Mouse (Mus musculus): ENCODE data around the gene Lypla2. TPM values are rescaled to one million over a fixed set of nuclear protein-coding genes. Genes with fewer than 3 reads are reported as not detected.

Gene Lypla2
- polyA plus RNA-seq, 1 experiment from 2014 or later = 115 TPM

- Histone ChIP-seq H3K27ac (ENCODE audit: low read length) (no peak overlapping the region), H3K36me3 (ENCODE audit: insufficient read depth, low read length) (peaks cover 33% of the 10 kb centered on the region), H3K9ac (replicated peaks; ENCODE audit: low read depth) (no peak overlapping the region), H3K9me3 (ENCODE audit: low read length) (no peaks in the 10 kb centered on the region), H3K4me3 (ENCODE audit: low read depth, low read length) (no peak overlapping the region), H3K4me1 (ENCODE audit: insufficient read depth, low read depth, low read length) (peaks cover under 1% of the 10 kb centered on the region; the same call in 1 of the 2 replicates), H3K27me3 (replicated peaks; ENCODE audit: insufficient read depth, low read length) (no peaks in the 10 kb centered on the region), H3K4me2 (replicated peaks; ENCODE audit: low read depth, low read length) (no peak overlapping the region)
- DNase-seq (ENCODE audit: low spot score) = no peak
- 80% methylated on average over 3 of the region's 3 CpGs for WGBS
- ATAC-seq = no peak
- TF ChIP-seq CTCF (IDR thresholded peaks at IDR 0.05) = no peak
- no peak for TF ChIP-seq EP300 (IDR thresholded peaks at IDR 0.05)
Observed at GRCm38 (mm10) chr4:135953179-135953578, 19.2 kb downstream of the Lypla2 start.

GRCm38 (mm10) chr4:135951505-135951904, 20.9 kb downstream of the Lypla2 start:
- Histone ChIP-seq H3K4me1 (ENCODE audit: insufficient read depth, low read depth, low read length) (peaks cover 6% of the 10 kb centered on the region; the same call in 1 of the 2 replicates), H3K4me3 (ENCODE audit: low read depth, low read length) (no peak overlapping the region), H3K36me3 (ENCODE audit: insufficient read depth, low read length) (peaks cover 27% of the 10 kb centered on the region), H3K9ac (replicated peaks; ENCODE audit: low read depth) (no peak overlapping the region), H3K27me3 (replicated peaks; ENCODE audit: insufficient read depth, low read length) (no peaks in the 10 kb centered on the region), H3K9me3 (ENCODE audit: low read length) (no peaks in the 10 kb centered on the region), H3K4me2 (replicated peaks; ENCODE audit: low read depth, low read length) (no peak overlapping the region), H3K27ac (ENCODE audit: low read length) (no peak overlapping the region)
- DNase-seq (ENCODE audit: low spot score) (no peak), ATAC-seq (no peak)
- TF ChIP-seq EP300 (IDR thresholded peaks at IDR 0.05) (no peak), CTCF (IDR thresholded peaks at IDR 0.05) (peak; percentile 43)
- 91% methylated on average over 3 of the region's 3 CpGs for WGBS

- H3K4me3 ChIP-seq (ENCODE audit: low read depth, low read length) = no peak overlapping the region
- 56% methylated on average over 6 of the region's 6 CpGs for WGBS
- no peaks in the 10 kb centered on the region for H3K27me3 ChIP-seq (replicated peaks; ENCODE audit: insufficient read depth, low read length)
- H3K4me1 ChIP-seq (ENCODE audit: insufficient read depth, low read depth, low read length) = peaks cover 14% of the 10 kb centered on the region; the same call in 1 of the 2 replicates
- H3K27ac ChIP-seq (ENCODE audit: low read length) = no peak overlapping the region
- ATAC-seq (no peak), DNase-seq (ENCODE audit: low spot score) (no peak)
- no peak overlapping the region for H3K4me2 ChIP-seq (replicated peaks; ENCODE audit: low read depth, low read length)
- H3K9me3 ChIP-seq (ENCODE audit: low read length) = no peaks in the 10 kb centered on the region
- H3K36me3 ChIP-seq (ENCODE audit: insufficient read depth, low read length) = peaks cover 19% of the 10 kb centered on the region
- TF ChIP-seq CTCF (IDR thresholded peaks at IDR 0.05) (no peak), EP300 (IDR thresholded peaks at IDR 0.05) (no peak)
- H3K9ac ChIP-seq (replicated peaks; ENCODE audit: low read depth) = no peak overlapping the region
Observed at GRCm38 (mm10) chr4:135950365-135950764, 22.1 kb downstream of the Lypla2 start.

GRCm38 (mm10) chr4:135949911-135950310, 22.5 kb downstream of the Lypla2 start:
- Histone ChIP-seq H3K9me3 (ENCODE audit: low read length) (no peaks in the 10 kb centered on the region), H3K4me2 (replicated peaks; ENCODE audit: low read depth, low read length) (no peak overlapping the region), H3K27ac (ENCODE audit: low read length) (no peak overlapping the region), H3K4me3 (ENCODE audit: low read depth, low read length) (no peak overlapping the region), H3K27me3 (replicated peaks; ENCODE audit: insufficient read depth, low read length) (no peaks in the 10 kb centered on the region), H3K9ac (replicated peaks; ENCODE audit: low read depth) (no peak overlapping the region), H3K4me1 (ENCODE audit: insufficient read depth, low read depth, low read length) (peaks cover 14% of the 10 kb centered on the region; the same call in 1 of the 2 replicates), H3K36me3 (ENCODE audit: insufficient read depth, low read length) (peaks cover 18% of the 10 kb centered on the region; the same call in 1 of the 2 replicates)
- DNase-seq (ENCODE audit: low spot score) (peak; percentile 28), ATAC-seq (peak; percentile 14; the same call in 1 of the 2 replicates)
- WGBS = 48% methylated on average over 6 of the region's 6 CpGs
- TF ChIP-seq EP300 (IDR thresholded peaks at IDR 0.05) = no peak
- no peak for TF ChIP-seq CTCF (IDR thresholded peaks at IDR 0.05)

GRCm38 (mm10) chr4:135949475-135949874, 23.0 kb downstream of the Lypla2 start:
- TF ChIP-seq CTCF (IDR thresholded peaks at IDR 0.05) (no peak), EP300 (IDR thresholded peaks at IDR 0.05) (no peak)
- H3K36me3 ChIP-seq (ENCODE audit: insufficient read depth, low read length) = peaks cover 18% of the 10 kb centered on the region; the same call in 1 of the 2 replicates
- no peak overlapping the region for H3K27ac ChIP-seq (ENCODE audit: low read length)
- H3K4me1 ChIP-seq (ENCODE audit: insufficient read depth, low read depth, low read length) = peaks cover 14% of the 10 kb centered on the region; the same call in 1 of the 2 replicates
- H3K9me3 ChIP-seq (ENCODE audit: low read length) = no peaks in the 10 kb centered on the region
- H3K9ac ChIP-seq (replicated peaks; ENCODE audit: low read depth) = no peak overlapping the region
- no peak overlapping the region for H3K4me2 ChIP-seq (replicated peaks; ENCODE audit: low read depth, low read length)
- H3K27me3 ChIP-seq (replicated peaks; ENCODE audit: insufficient read depth, low read length) = no peaks in the 10 kb centered on the region
- DNase-seq (ENCODE audit: low spot score) = peak; percentile 33
- ATAC-seq = peak; percentile 14; the same call in 1 of the 2 replicates
- 61% methylated on average over 10 of the region's 10 CpGs for WGBS
- no peak overlapping the region for H3K4me3 ChIP-seq (ENCODE audit: low read depth, low read length)

- DNase-seq (ENCODE audit: low spot score) (no peak), ATAC-seq (no peak)
- H3K36me3 ChIP-seq (ENCODE audit: insufficient read depth, low read length) = peaks cover 16% of the 10 kb centered on the region; the same call in 1 of the 2 replicates
- no peaks in the 10 kb centered on the region for H3K27me3 ChIP-seq (replicated peaks; ENCODE audit: insufficient read depth, low read length)
- H3K9me3 ChIP-seq (ENCODE audit: low read length) = no peaks in the 10 kb centered on the region
- TF ChIP-seq EP300 (IDR thresholded peaks at IDR 0.05) = no peak
- no peak for TF ChIP-seq CTCF (IDR thresholded peaks at IDR 0.05)
- H3K4me2 ChIP-seq (replicated peaks; ENCODE audit: low read depth, low read length) = no peak overlapping the region
- peaks cover 14% of the 10 kb centered on the region; the same call in 1 of the 2 replicates for H3K4me1 ChIP-seq (ENCODE audit: insufficient read depth, low read depth, low read length)
- WGBS = 81% methylated on average over 8 of the region's 8 CpGs
- no peak overlapping the region for H3K27ac ChIP-seq (ENCODE audit: low read length)
- H3K9ac ChIP-seq (replicated peaks; ENCODE audit: low read depth) = no peak overlapping the region
- H3K4me3 ChIP-seq (ENCODE audit: low read depth, low read length) = no peak overlapping the region
Observed at GRCm38 (mm10) chr4:135948142-135948541, 24.3 kb downstream of the Lypla2 start.
